Mouse (Mus musculus) spleen, postnatal 4 days (tissue): ENCODE results near the gene Fezf1.

Experiments used
- DNase-seq, 2 experiments: peaks; one replicate each; pipeline ENCODE4 v3.0.0; 2022; ENCODE audit warnings: low spot score in 2 of 2

Gene Fezf1

GRCm38 (mm10) chr6:23248313-23249052 is at the start of gene Fezf1:
Gene Fezf1 (minus strand): TSS chr6:23248362.
- DNase-seq = no peak

- DNase-seq = no peak
Observed at GRCm38 (mm10) chr6:23294685-23295084, 46.5 kb upstream of the Fezf1 start.

- no peak for DNase-seq
Observed at GRCm38 (mm10) chr6:23288752-23289151, 40.6 kb upstream of the Fezf1 start.

GRCm38 (mm10) chr6:23281514-23281820 is 33.3 kb upstream of the Fezf1 start:
- no peak for DNase-seq

GRCm38 (mm10) chr6:23280811-23281513 is 32.8 kb upstream of the Fezf1 start:
- no peak for DNase-seq

- no peak for DNase-seq
Observed at GRCm38 (mm10) chr6:23273483-23273882, 25.3 kb upstream of the Fezf1 start.

GRCm38 (mm10) chr6:23272979-23273378 is 24.8 kb upstream of the Fezf1 start:
- DNase-seq = no peak

- no peak for DNase-seq
Observed at GRCm38 (mm10) chr6:23272542-23272941, 24.4 kb upstream of the Fezf1 start.

GRCm38 (mm10) chr6:23260738-23261050 is 12.5 kb upstream of the Fezf1 start:
- DNase-seq = no peak

- DNase-seq = no peak
Observed at GRCm38 (mm10) chr6:23260016-23260737, 12.0 kb upstream of the Fezf1 start.

- DNase-seq = no peak
Observed at GRCm38 (mm10) chr6:23257981-23258380, 9.8 kb upstream of the Fezf1 start.

- no peak for DNase-seq
Observed at GRCm38 (mm10) chr6:23255161-23255560, 7.0 kb upstream of the Fezf1 start.

GRCm38 (mm10) chr6:23254644-23255043 is 6.5 kb upstream of the Fezf1 start:
- no peak for DNase-seq

- DNase-seq = no peak
Observed at GRCm38 (mm10) chr6:23253353-23254311, 5.5 kb upstream of the Fezf1 start.

GRCm38 (mm10) chr6:23252196-23253135 is 4.3 kb upstream of the Fezf1 start:
- no peak for DNase-seq

- DNase-seq = no peak
Observed at GRCm38 (mm10) chr6:23251431-23251830, 3.3 kb upstream of the Fezf1 start.

- DNase-seq = no peak
Observed at GRCm38 (mm10) chr6:23250288-23250955, 2.3 kb upstream of the Fezf1 start.

GRCm38 (mm10) chr6:23249616-23250287 is 1.6 kb upstream of the Fezf1 start:
- no peak for DNase-seq

GRCm38 (mm10) chr6:23249053-23249401 is 865 bp upstream of the Fezf1 start:
- no peak for DNase-seq
